Comparison of ENCODE assay signal across 8 mouse cellular contexts in genomic region chr7:44853596-44854355, GRCm38 (mm10). TPM values are rescaled to one million over a fixed set of nuclear protein-coding genes. Genes with fewer than 3 reads are reported as not detected.
A peak's percentile ranks its signal among the peaks of the same experiment; 100 is the strongest.
DNase-seq lines count a peak whose midpoint lies in the region; ATAC-seq and TF ChIP-seq lines count a peak whose summit lies in the region.

No protein-coding gene starts in this region.

- H3K9me3 ChIP-seq in heart, embryonic 13.5 days, result no peaks in the 10 kb centered on the region
- no peaks in the 10 kb centered on the region for H3K9me3 ChIP-seq in forebrain, postnatal 0 days (ENCODE audit: low read length)
- H3K9me3 ChIP-seq in liver, postnatal 0 days (ENCODE audit: low read length), result no peaks in the 10 kb centered on the region

- peak overlapping the region; percentile 87 for H3K4me2 ChIP-seq in heart, embryonic 13.5 days
- peak overlapping the region; percentile 58 for H3K4me2 ChIP-seq in forebrain, postnatal 0 days (ENCODE audit: low read depth)
- peak overlapping the region; percentile 100 for H3K4me2 ChIP-seq in liver, postnatal 0 days (ENCODE audit: low read depth, low read length)

- ATAC-seq in heart, embryonic 13.5 days (ENCODE audit: extremely low read depth, insufficient number of reproducible peaks, low FRiP score, low TSS enrichment), result no peak
- peak; percentile 5 for ATAC-seq in activated CD4-positive, CD25-positive, alpha-beta regulatory T cell, adult 4 months
- no peak for ATAC-seq in forebrain, postnatal 0 days
- peak; percentile 0; the same call in 1 of the 2 replicates for ATAC-seq in liver, postnatal 0 days
- no peak for ATAC-seq in inflammation-experienced regulatory T-cells, adult 6 months

- peak overlapping the region; percentile 55 for H3K4me3 ChIP-seq in heart, embryonic 13.5 days
- H3K4me3 ChIP-seq in forebrain, postnatal 0 days (ENCODE audit: low read depth, low read length), result peak overlapping the region; percentile 34
- H3K4me3 ChIP-seq in liver, postnatal 0 days (ENCODE audit: low read depth, low read length), result peak overlapping the region; percentile 82

- WGBS in heart, embryonic 13.5 days, result 23% methylated on average over 26 of the region's 26 CpGs
- 34% methylated on average over 26 of the region's 26 CpGs for WGBS in forebrain, postnatal 0 days
- WGBS in liver, postnatal 0 days (ENCODE audit: insufficient replicate concordance), result 21% methylated on average over 26 of the region's 26 CpGs

- TF ChIP-seq CTCF in forebrain, postnatal 0 days (IDR thresholded peaks at IDR 0.05; ENCODE audit: low read depth), result no peak
- TF ChIP-seq CTCF in liver, postnatal 0 days (IDR thresholded peaks at IDR 0.05; ENCODE audit: low read depth), result no peak

- intact Hi-C loops in heart, postnatal 10 days (cut with DNase I), result no loop called here

- H3K9ac ChIP-seq in heart, embryonic 13.5 days, result peak overlapping the region; percentile 89
- peak overlapping the region; percentile 49 for H3K9ac ChIP-seq in forebrain, postnatal 0 days
- H3K9ac ChIP-seq in liver, postnatal 0 days (replicated peaks), result peak overlapping the region; percentile 89

- peaks cover 21% of the 10 kb centered on the region for H3K36me3 ChIP-seq in heart, embryonic 13.5 days
- H3K36me3 ChIP-seq in forebrain, postnatal 0 days (ENCODE audit: insufficient read depth), result peaks cover 7% of the 10 kb centered on the region
- H3K36me3 ChIP-seq in liver, postnatal 0 days (replicated peaks; ENCODE audit: insufficient read depth, low read length), result 0 out of 2 replicates have a peak, but pooled peaks cover 2% of the 10 kb centered on the region

- no peak for DNase-seq in heart, postnatal 10 days
- no peak for DNase-seq in forebrain, postnatal 0 days
- DNase-seq in liver, postnatal 0 days, result no peak
- DNase-seq in T-cell, adult 2 months (ENCODE audit: low spot score), result no peak
- no peak for DNase-seq in right cerebral cortex, postnatal 36 days (ENCODE audit: low spot score in 2 of 2)

- H3K27me3 ChIP-seq in heart, embryonic 13.5 days (replicated peaks), result no peaks in the 10 kb centered on the region
- H3K27me3 ChIP-seq in forebrain, postnatal 0 days (ENCODE audit: insufficient read depth, low read length), result no peaks in the 10 kb centered on the region
- H3K27me3 ChIP-seq in liver, postnatal 0 days (ENCODE audit: insufficient read depth, low read length), result no peaks in the 10 kb centered on the region

- H3K27ac ChIP-seq in heart, embryonic 13.5 days (replicated peaks), result peak overlapping the region; percentile 98
- peak overlapping the region; percentile 80 for H3K27ac ChIP-seq in forebrain, postnatal 0 days (ENCODE audit: low read depth, low read length)
- peak overlapping the region; percentile 100 for H3K27ac ChIP-seq in liver, postnatal 0 days (ENCODE audit: low read depth)

- peaks cover 72% of the 10 kb centered on the region for H3K4me1 ChIP-seq in heart, embryonic 13.5 days
- H3K4me1 ChIP-seq in forebrain, postnatal 0 days (ENCODE audit: insufficient read depth), result peaks cover 11% of the 10 kb centered on the region
- peaks cover 61% of the 10 kb centered on the region for H3K4me1 ChIP-seq in liver, postnatal 0 days (ENCODE audit: insufficient read depth)

- TF ChIP-seq EP300 in liver, postnatal 0 days (IDR thresholded peaks at IDR 0.05; ENCODE audit: low read depth), result no peak; the same call in 1 of the 2 replicates

RNA-seq across cellular contexts. Expression of gene Pnkp, which starts 3.2 kb away (rescaled TPM):
- 24.0 and 24.3 TPM in 2 replicates for polyA plus RNA-seq in heart, embryonic 13.5 days (2015; fragmentation: Nextera tagmentation; extraction: Ambion mirVana)
- 10 to 100 TPM; 18.1 to 21.6 TPM for total RNA-seq in heart, postnatal 10 days (2021)
- polyA plus RNA-seq in activated CD4-positive, CD25-positive, alpha-beta regulatory T cell, adult 4 months (2017; shearing (Covaris generic)), result 10 to 100 TPM; 41.4 to 48.8 TPM
- total RNA-seq in forebrain, postnatal 0 days (2014; rRNA removed), result 30.5 and 31.0 TPM in 2 replicates
- polyA plus RNA-seq in forebrain, postnatal 0 days (2015; fragmentation: Nextera tagmentation; extraction: Ambion mirVana), result 27.2 and 29.8 TPM in 2 replicates
- polyA plus RNA-seq in liver, postnatal 0 days (2015; fragmentation: Nextera tagmentation; extraction: Ambion mirVana), result 25.6 and 27.9 TPM in 2 replicates
- 10 to 100 TPM; 43.2 to 49.7 (median 46.8) TPM for polyA plus RNA-seq in inflammation-experienced regulatory T-cells, adult 6 months (2017; shearing (Covaris generic))

RNA-seq across cellular contexts. Expression of gene Tbc1d17, which starts 4.9 kb away (rescaled TPM):
- polyA plus RNA-seq in heart, embryonic 13.5 days (2015; fragmentation: Nextera tagmentation; extraction: Ambion mirVana), result 56.1 and 57.0 TPM in 2 replicates
- total RNA-seq in heart, postnatal 10 days (2021), result 10 to 100 TPM; 38.4 to 44.7 TPM
- 10 to 100 TPM; 41.0 to 63.7 TPM for polyA plus RNA-seq in activated CD4-positive, CD25-positive, alpha-beta regulatory T cell, adult 4 months (2017; shearing (Covaris generic))
- total RNA-seq in forebrain, postnatal 0 days (2014; rRNA removed), result 71.9 and 378 TPM in 2 replicates
- polyA plus RNA-seq in forebrain, postnatal 0 days (2015; fragmentation: Nextera tagmentation; extraction: Ambion mirVana), result 87.8 and 115 TPM in 2 replicates
- 28.2 and 30.5 TPM in 2 replicates for polyA plus RNA-seq in liver, postnatal 0 days (2015; fragmentation: Nextera tagmentation; extraction: Ambion mirVana)
- 10 to 100 TPM; 43.9 to 66.0 (median 60.6) TPM for polyA plus RNA-seq in inflammation-experienced regulatory T-cells, adult 6 months (2017; shearing (Covaris generic))

RNA-seq across cellular contexts. Expression of gene Akt1s1, which starts 5.0 kb away (rescaled TPM):
- 96.5 and 101 TPM in 2 replicates for polyA plus RNA-seq in heart, embryonic 13.5 days (2015; fragmentation: Nextera tagmentation; extraction: Ambion mirVana)
- total RNA-seq in heart, postnatal 10 days (2021), result 10 to 100 TPM; 76.8 to 78.4 TPM
- 1 to 10 TPM; 3.0 to 4.7 TPM for polyA plus RNA-seq in activated CD4-positive, CD25-positive, alpha-beta regulatory T cell, adult 4 months (2017; shearing (Covaris generic))
- 89.9 and 109 TPM in 2 replicates for total RNA-seq in forebrain, postnatal 0 days (2014; rRNA removed)
- 105 and 112 TPM in 2 replicates for polyA plus RNA-seq in forebrain, postnatal 0 days (2015; fragmentation: Nextera tagmentation; extraction: Ambion mirVana)
- polyA plus RNA-seq in liver, postnatal 0 days (2015; fragmentation: Nextera tagmentation; extraction: Ambion mirVana), result 36.9 and 38.6 TPM in 2 replicates
- polyA plus RNA-seq in inflammation-experienced regulatory T-cells, adult 6 months (2017; shearing (Covaris generic)), result 1 to 10 TPM; 1.1 to 4.5 (median 3.7) TPM

RNA-seq across cellular contexts. Expression of gene Ptov1, which starts 15.8 kb away (rescaled TPM):
- 256 and 266 TPM in 2 replicates for polyA plus RNA-seq in heart, embryonic 13.5 days (2015; fragmentation: Nextera tagmentation; extraction: Ambion mirVana)
- total RNA-seq in heart, postnatal 10 days (2021), result 100 to 1,000 TPM; 189 to 196 TPM
- 1 to 10 TPM; 1.3 to 2.3 TPM for polyA plus RNA-seq in activated CD4-positive, CD25-positive, alpha-beta regulatory T cell, adult 4 months (2017; shearing (Covaris generic))
- 404 and 498 TPM in 2 replicates for total RNA-seq in forebrain, postnatal 0 days (2014; rRNA removed)
- 495 and 513 TPM in 2 replicates for polyA plus RNA-seq in forebrain, postnatal 0 days (2015; fragmentation: Nextera tagmentation; extraction: Ambion mirVana)
- 43.5 and 49.8 TPM in 2 replicates for polyA plus RNA-seq in liver, postnatal 0 days (2015; fragmentation: Nextera tagmentation; extraction: Ambion mirVana)
- 1 to 10 TPM; 1.9 to 5.6 (median 3.2) TPM for polyA plus RNA-seq in inflammation-experienced regulatory T-cells, adult 6 months (2017; shearing (Covaris generic))

RNA-seq across cellular contexts. Expression of gene Atf5, which starts 37.3 kb away (rescaled TPM):
- 2.4 and 2.7 TPM in 2 replicates for polyA plus RNA-seq in heart, embryonic 13.5 days (2015; fragmentation: Nextera tagmentation; extraction: Ambion mirVana)
- total RNA-seq in heart, postnatal 10 days (2021), result 10 to 100 TPM; 50.4 to 51.3 TPM
- 1 to 10 TPM in 1 of 2 experiments, not detected in 1; 1.1 TPM for polyA plus RNA-seq in activated CD4-positive, CD25-positive, alpha-beta regulatory T cell, adult 4 months (2017; shearing (Covaris generic))
- 10.1 and 15.9 TPM in 2 replicates for total RNA-seq in forebrain, postnatal 0 days (2014; rRNA removed)
- polyA plus RNA-seq in forebrain, postnatal 0 days (2015; fragmentation: Nextera tagmentation; extraction: Ambion mirVana), result 3.9 and 4.7 TPM in 2 replicates
- polyA plus RNA-seq in liver, postnatal 0 days (2015; fragmentation: Nextera tagmentation; extraction: Ambion mirVana), result 66.6 and 72.5 TPM in 2 replicates
- polyA plus RNA-seq in inflammation-experienced regulatory T-cells, adult 6 months (2017; shearing (Covaris generic)), result under 1 TPM in 1 of 3 experiments, not detected in 2; 0.41 TPM

Comparison
In these comparisons a context has a peak if more than half of its experiments do, and no peak if none do; other contexts are left out.
1. ATAC-seq: peak in activated CD4-positive, CD25-positive, alpha-beta regulatory T cell, adult 4 months (single experiment) and liver, postnatal 0 days (single experiment); none in heart, embryonic 13.5 days (single experiment), forebrain, postnatal 0 days (single experiment) and inflammation-experienced regulatory T-cells, adult 6 months (single experiment).
2. Peak in every context shown above with its lines, with median percentiles within 50 percentile points of each other: H3K27ac ChIP-seq, H3K4me2 ChIP-seq, H3K4me3 ChIP-seq and H3K9ac ChIP-seq.